Mouse (Mus musculus): ENCODE results near the gene Hoxc4. TPM values are rescaled to one million over a fixed set of nuclear protein-coding genes. Genes with fewer than 3 reads are reported as not detected.

The Hoxc4 gene
- 4.9 TPM for polyA plus RNA-seq (2014; fragmentation: Illumina TruSeq; extraction: RNeasy Lipid Tissue Mini Kit (QIAGEN cat#74804); ENCODE audit: low replicate concordance)

DNA sequence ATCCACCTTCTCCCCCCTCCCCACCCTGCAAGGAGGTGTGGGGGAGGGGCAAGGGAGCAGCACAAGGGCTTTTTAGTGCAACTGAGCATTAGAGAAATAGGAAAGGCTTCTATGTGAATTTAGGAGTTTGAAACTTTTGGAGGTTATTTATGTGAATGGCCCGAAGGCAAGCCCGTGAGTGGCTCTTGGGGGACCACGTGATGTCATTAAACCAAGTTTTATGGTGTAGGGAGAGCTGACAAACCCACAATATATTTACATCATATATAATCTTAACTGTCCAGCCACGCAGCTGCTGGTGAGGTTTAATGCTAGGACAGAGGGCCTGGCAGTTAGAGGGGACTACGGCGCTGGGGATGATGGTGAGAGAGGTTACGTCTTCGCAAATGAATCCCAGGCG lies at the start of gene Hoxc4:
Gene Hoxc4 (plus strand): TSS at position 299 of the 400 bp plus-strand sequence.

DNA sequence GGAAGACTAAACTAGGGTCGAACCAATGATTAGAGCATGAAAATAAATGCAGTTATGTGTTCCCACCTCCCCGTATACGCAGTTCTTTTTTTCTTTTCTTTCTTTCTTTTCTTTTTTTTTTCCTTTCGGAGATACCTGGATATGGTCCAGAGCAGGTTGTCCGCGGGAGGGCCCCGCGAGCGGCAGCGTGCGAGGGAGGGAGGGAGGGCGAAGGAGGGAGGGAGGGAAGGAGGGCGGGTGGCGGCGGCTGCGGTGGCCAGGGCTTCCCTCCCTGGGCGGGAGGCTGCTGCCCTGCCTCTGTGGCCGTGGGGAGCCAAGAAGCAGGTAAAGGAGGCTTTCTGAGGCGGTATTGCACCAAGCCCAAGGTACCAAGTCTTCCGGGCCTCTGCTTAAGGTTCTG lies 42.6 kb upstream of the Hoxc4 start, which contains the start of gene Hoxc9:
Gene Hoxc9 (plus strand): TSS at position 269 of the 400 bp plus-strand sequence.

DNA sequence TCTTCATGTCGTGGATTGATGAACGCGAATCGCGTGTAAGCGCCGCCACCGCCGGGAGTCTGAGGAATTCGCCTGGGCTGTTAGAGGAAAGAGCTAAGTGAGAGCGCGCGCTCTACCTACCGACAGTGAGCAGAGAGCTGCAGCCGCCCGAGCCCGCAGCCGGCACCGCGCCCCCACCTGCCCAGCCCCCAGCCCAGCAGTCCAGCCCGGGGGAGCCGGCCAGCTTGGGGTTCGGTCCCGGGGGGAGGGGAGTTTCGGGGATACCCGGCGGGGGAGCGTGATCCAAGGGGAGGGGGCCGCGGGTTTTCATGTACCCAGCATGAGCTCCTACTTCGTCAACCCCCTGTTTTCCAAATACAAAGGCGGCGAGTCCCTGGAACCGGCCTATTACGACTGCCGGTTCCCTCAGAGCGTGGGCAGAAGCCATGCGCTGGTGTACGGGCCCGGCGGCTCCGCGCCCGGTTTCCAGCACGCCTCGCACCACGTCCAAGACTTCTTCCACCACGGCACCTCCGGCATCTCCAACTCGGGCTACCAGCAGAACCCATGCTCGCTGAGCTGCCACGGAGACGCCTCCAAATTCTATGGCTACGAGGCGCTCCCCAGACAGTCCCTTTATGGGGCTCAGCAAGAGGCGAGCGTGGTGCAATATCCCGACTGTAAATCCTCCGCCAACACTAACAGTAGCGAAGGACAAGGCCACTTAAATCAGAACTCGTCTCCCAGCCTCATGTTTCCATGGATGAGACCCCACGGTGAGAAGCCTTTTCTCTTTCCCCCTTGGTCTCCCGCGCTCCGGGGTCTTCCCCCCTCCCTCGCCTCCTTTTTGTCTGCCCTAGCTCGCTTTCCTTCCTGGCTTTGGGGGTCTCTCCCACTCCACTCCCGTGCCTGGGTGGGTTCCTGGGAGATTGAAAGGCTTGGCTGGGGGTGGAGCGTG lies 28.0 kb upstream of the Hoxc4 start, which contains the start of gene Hoxc8:
Gene Hoxc8 (plus strand): TSS at position 147 of the 937 bp plus-strand sequence.

DNA sequence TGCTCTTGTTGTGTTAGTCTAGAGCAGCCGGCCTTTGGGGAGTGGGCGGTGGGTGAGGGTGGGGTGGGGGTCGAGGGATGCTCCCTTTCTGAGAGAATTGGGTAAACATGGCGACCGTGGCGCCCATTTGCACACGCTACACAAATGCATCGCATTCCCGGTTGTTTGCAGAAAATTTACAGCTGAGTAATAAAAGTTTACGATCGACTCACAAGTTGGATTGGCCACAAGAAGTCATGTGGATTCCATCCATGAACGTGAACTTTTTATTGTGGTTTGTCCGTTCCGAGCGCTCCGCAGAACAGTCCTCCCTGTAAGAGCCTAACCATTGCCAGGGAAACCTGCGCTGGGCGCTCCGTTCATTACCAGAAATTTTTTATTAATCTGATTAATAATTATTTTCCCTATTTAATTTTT lies 20.8 kb upstream of the Hoxc4 start, which contains the start of gene Hoxc6:
Gene Hoxc6 (plus strand): TSS at position 319 of the 417 bp plus-strand sequence.

Other genes starting within 250 kb of the Hoxc4 start
- gene Hoxc13, start 97.8 kb upstream of the Hoxc4 start, polyA plus RNA-seq (2014; fragmentation: Illumina TruSeq; extraction: RNeasy Lipid Tissue Mini Kit (QIAGEN cat#74804); ENCODE audit: low replicate concordance), result not detected
- not detected for gene Hoxc12, start 82.2 kb upstream of the Hoxc4 start, polyA plus RNA-seq (2014; fragmentation: Illumina TruSeq; extraction: RNeasy Lipid Tissue Mini Kit (QIAGEN cat#74804); ENCODE audit: low replicate concordance)
- gene Hoxc11, start 64.5 kb upstream of the Hoxc4 start, polyA plus RNA-seq (2014; fragmentation: Illumina TruSeq; extraction: RNeasy Lipid Tissue Mini Kit (QIAGEN cat#74804); ENCODE audit: low replicate concordance), result not detected
- gene Hoxc10, start 52.1 kb upstream of the Hoxc4 start, polyA plus RNA-seq (2014; fragmentation: Illumina TruSeq; extraction: RNeasy Lipid Tissue Mini Kit (QIAGEN cat#74804); ENCODE audit: low replicate concordance), result not detected
- gene Hoxc5, start 51.5 kb upstream of the Hoxc4 start, polyA plus RNA-seq (2014; fragmentation: Illumina TruSeq; extraction: RNeasy Lipid Tissue Mini Kit (QIAGEN cat#74804); ENCODE audit: low replicate concordance), result 0.89 TPM
- gene Hoxc9, start 42.5 kb upstream of the Hoxc4 start, polyA plus RNA-seq (2014; fragmentation: Illumina TruSeq; extraction: RNeasy Lipid Tissue Mini Kit (QIAGEN cat#74804); ENCODE audit: low replicate concordance), result not detected
- gene Hoxc8, start 28.3 kb upstream of the Hoxc4 start, polyA plus RNA-seq (2014; fragmentation: Illumina TruSeq; extraction: RNeasy Lipid Tissue Mini Kit (QIAGEN cat#74804); ENCODE audit: low replicate concordance), result not detected
- 0.89 TPM for gene Hoxc6, start 20.7 kb upstream of the Hoxc4 start, polyA plus RNA-seq (2014; fragmentation: Illumina TruSeq; extraction: RNeasy Lipid Tissue Mini Kit (QIAGEN cat#74804); ENCODE audit: low replicate concordance)
- gene Smug1, start 148.2 kb downstream of the Hoxc4 start, polyA plus RNA-seq (2014; fragmentation: Illumina TruSeq; extraction: RNeasy Lipid Tissue Mini Kit (QIAGEN cat#74804); ENCODE audit: low replicate concordance), result 10.2 TPM
- gene Cbx5, start 220.9 kb downstream of the Hoxc4 start, polyA plus RNA-seq (2014; fragmentation: Illumina TruSeq; extraction: RNeasy Lipid Tissue Mini Kit (QIAGEN cat#74804); ENCODE audit: low replicate concordance), result 48.7 TPM
- 367 TPM for gene Hnrnpa1, start 221.5 kb downstream of the Hoxc4 start, polyA plus RNA-seq (2014; fragmentation: Illumina TruSeq; extraction: RNeasy Lipid Tissue Mini Kit (QIAGEN cat#74804); ENCODE audit: low replicate concordance)
- gene Nfe2, start 239.5 kb downstream of the Hoxc4 start, polyA plus RNA-seq (2014; fragmentation: Illumina TruSeq; extraction: RNeasy Lipid Tissue Mini Kit (QIAGEN cat#74804); ENCODE audit: low replicate concordance), result not detected

All from small intestine, adult 10 weeks (tissue).